Mouse (Mus musculus) right cerebral cortex, postnatal 10 days (tissue): ENCODE data around the gene Gm17334.

Experiments used
- DNase-seq, 2 experiments: peaks; one replicate each; pipeline ENCODE4 v3.0.0; 2021; ENCODE audit warnings: low spot score in 2 of 2

The Gm17334 gene

DNA sequence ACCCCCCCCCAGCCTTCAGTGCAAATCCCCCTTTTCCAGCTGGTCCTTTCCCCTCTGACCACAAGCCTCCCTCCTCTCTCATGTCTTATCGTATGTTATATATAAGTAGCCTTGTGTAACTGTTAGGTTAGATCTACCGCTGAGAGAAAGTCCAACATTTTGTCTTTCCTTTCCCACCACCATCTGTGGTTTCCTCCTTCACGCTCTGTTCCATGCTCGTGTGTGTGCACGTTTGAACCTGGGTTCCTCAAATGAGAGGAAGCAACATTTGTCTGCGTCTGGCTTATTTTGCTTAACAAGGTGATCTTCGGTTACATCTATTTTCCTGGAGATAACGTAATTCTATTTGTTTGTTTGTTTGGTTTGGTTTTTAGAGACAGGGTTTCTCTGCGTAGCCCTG, 25.0 kb downstream of the Gm17334 start:
- no peak for DNase-seq

DNA sequence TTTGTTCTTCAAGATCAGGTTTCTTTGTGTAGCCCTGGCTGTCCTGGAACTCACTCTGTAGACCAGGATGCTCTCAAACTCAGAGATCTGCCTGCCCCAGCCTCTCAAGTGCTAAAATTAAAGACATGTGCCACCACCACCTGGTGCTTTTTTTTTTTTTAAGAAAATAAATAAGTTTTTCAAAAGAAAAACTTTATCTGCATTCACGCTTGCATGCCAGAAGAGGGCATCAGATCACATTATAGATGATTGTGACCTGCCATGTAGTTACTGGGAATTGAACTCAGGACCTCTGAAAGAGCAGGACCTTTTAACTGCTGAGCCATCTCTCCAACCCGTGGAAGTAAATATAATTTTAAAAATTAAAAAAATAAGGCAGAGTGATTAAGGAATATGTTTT, 27.7 kb downstream of the Gm17334 start:
- DNase-seq: no peak

DNA sequence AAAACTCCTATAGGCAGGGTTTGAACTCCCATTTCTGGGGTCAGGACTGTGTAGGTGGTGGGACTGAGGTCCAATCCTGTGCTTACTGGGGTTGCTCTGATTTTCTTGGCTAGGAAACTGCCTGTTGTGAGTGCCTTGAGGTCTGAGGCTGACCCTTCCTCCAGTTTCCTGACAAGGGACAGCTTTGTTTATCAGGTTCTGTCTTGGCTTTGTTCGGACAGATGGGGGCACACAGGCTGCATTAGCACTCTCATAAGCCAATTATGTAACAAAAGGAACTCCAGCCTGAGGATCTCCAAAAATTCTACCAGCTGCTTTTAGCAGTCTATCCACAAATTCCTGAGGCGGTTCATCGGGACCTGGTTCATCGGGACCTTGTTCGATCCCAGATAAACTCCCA, 30.6 kb downstream of the Gm17334 start:
- DNase-seq: no peak

DNA sequence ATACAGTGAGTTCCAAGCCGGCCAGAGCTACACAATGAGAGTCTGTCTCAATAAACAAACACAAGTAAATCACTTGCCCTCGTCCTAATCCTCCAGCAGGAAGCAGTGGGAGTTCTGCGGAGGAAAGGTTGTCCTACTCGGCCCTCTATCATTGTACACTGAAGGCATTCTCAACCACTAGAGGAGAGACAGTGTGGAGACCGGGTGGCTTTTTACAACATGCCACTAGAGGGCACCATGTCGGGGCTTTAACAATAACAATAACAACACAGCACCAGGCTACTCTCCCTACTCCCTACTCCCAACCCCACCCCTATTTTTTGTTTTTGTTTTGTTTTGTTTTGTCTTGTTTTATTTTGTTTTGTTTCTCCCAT, 35.4 kb downstream of the Gm17334 start:
- DNase-seq: peak; percentile 43 to 64

DNA sequence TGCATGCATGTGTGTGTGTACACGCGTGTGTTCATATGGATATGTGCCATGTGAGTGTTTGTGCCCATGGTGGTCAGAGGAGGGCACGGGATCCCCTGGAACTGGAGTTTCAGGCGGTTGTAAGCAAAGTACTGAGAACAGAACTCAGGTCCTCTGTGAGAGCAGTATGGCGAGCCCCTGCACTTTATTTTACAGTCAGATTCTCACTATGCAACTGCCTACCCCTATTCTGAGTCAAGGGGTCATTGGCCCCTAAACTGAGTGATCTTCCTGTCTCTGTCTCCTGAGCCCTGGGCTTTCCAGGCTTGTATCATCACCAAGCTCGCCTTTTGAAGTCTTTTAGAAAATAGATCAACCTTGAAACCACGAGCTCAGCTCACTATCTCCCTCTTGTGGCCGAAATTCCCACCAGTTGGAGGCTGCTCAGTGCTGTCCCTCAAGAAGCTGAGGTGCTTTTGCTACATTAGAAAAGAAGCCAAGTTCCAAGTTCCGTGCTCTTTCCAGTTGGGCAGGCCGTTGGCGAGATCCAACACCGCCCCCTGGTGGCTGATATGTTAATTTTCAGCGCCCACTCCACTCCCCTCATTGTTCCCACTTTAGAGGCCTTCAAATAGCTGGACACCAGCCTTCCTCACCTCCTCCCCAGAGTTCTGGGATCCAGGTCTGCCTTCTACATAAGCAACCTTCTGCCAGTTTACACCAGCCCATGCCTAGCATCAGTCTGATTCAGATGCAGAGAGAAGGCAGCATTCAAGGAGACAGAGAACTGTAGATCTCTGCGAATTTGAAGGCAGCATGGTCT, 36.0 kb downstream of the Gm17334 start:
- peak; percentile 71 to 77 for DNase-seq

DNA sequence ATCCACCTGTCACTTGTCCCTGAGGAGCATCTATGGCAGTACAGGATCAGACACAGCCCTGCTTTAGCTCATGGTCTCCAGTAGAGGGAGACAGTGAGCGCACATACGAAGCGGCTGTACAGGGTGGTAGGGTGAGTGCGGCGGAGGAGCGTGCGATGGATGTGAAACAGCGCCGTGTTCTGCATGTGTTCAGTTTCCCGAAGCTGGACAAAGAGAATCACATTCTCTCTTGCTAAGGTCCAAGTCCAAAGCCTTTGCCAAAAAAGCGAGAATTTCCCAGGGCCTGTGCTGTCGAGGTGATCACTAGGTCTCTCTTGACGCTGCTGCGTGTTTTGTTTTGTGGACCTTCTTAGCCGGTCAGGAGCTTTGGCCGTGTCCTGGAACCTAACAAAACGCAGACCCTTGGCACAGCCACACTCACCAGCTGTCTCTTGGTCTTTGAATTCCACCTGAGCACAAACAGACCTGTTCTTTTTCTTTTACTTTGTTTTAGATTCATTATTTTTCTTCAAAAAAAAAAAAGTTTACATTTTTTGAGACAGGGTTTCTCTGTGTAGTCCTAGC, 37.2 kb downstream of the Gm17334 start:
- peak; percentile 64 to 77 for DNase-seq

DNA sequence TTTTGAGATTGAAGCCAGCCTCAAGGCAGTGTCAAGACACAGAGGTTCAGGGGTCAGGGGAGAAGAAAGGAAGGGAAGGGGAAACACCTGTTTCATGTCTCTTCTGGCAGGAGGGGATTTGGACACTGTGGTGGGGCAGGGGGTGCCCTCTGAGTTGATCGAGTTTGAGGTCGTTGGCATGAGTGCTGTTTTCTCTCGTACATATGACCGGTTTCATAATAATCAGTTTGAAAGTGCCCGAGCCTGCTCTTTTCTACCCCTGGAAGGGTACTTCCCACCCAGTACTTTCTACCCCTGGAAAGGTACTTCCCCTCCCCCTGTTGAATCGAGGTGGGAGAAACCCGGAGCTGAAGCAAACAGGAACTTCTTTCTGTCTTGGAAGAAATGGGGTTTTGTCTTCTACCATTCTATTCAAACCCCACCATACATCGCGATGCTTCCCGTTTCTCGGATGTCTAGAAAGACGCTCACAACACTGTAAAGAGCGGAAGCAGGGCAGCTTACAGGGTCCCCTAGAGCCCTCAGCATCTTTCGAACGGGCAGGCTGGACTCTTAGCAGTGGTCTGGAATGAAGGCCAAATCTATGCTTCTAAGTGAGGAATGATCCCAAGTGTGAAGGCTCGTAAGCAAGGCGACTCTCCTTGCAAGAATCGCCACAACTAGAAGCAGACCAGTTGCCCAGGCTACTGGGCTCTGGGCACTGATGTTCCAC, 37.9 kb downstream of the Gm17334 start:
- DNase-seq: no peak

DNA sequence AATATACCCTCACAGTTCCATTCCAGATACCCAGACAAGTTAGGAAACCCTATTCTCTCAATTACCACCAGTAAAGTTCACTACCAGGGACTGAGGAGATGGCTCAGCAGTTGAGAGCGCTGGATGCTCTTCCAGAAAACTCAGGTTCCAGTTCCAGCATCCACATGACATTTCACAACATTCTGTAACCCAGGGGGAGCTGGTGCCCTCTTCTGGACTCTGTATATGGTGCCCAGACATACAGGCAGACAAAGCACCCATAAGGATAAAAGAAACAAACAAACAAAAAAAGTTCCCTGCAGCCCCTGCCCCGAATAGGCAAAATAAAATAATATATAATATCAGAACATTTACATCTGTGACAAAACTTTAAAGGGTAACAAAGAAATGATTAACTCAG, 38.6 kb downstream of the Gm17334 start:
- no peak for DNase-seq

DNA sequence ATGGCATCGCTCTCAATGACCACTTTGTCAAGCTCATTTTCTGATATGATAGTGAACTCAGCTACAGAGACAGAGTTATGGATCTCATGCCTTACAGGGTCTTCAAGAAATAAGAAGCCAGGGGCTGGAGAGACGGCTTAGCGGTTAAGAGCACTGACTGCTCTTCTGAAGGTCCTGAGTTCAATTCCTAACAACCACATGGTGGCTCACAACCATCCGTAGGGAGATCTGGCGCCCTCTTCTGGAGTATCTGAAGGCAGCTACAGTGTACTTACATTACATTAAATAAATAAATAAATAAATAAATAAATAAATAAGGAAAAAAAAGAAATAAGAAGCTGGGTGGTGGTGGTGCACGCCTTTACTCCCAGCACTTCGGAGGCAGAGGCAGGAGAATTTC, 39.2 kb downstream of the Gm17334 start:
- DNase-seq: no peak

DNA sequence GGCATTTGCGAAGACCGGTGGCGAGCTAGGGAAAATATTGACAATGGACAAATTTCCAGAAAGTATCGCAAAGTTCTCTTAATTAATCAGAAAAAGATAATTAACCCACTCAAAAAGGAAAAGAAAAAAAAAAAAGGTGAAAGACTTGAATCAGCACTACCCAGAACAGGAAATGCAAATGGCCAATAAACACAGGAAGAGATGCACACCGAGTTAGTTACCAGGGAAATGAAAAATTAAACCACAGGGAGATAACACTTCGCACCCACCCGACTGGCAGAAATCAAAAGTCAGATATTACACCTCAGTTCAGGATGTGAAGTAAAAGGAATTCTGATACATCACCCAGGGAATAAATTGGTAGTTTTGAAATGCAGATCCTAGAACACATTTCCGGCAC, 40.7 kb downstream of the Gm17334 start:
- DNase-seq: no peak

DNA sequence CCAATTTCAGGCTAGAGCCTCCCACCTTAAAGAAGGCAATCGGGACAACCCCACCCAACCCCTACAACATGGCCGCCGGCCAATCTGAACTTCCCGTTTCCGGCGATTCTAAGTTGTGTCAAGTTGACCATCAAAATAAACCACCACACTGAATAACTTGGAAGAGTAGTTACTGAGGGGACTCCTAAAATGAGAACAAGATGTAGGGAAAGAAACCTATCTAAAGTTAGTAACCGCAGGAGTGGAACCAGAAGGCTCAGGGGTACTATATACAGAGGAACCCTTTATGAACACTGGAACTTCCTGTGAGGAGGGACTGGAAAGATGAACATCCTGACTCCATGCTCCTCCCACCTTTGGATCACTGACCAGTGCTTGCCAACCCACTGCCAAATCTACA, 41.5 kb downstream of the Gm17334 start:
- no peak for DNase-seq
